Mouse (Mus musculus) kidney, embryonic 15.5 days (tissue): ENCODE data around the gene Ap1m1. TPM values are rescaled to one million over a fixed set of nuclear protein-coding genes. Genes with fewer than 3 reads are reported as not detected.

Experiments used
- ATAC-seq: fragments of 200-750 bp; cut with Nextera tagmentation; replicated peaks from 2 replicates; pipeline ENCODE4 v1.8.0; 2017; ENCODE audit warnings: moderate TSS enrichment; ENCODE audit not compliant: low FRiP score
- H3K27ac ChIP-seq: fragments of 300-500 bp; sonication (generic); 2 replicates; pipeline ENCODE4 v1.5.1; 2015; ENCODE audit warnings: mild to moderate bottlenecking, inconsistent platforms
- H3K27me3 ChIP-seq: fragments of 300-500 bp; sonication (generic); 2 replicates; pipeline ENCODE4 v1.6.1; 2015; ENCODE audit warnings: inconsistent platforms
- H3K36me3 ChIP-seq: fragments of 300-500 bp; sonication (generic); 2 replicates; pipeline ENCODE4 v1.6.1; 2015; ENCODE audit warnings: inconsistent platforms
- H3K4me1 ChIP-seq: fragments of 300-500 bp; sonication (generic); 2 replicates; pipeline ENCODE4 v1.6.1; 2015; ENCODE audit warnings: inconsistent platforms
- H3K4me2 ChIP-seq: fragments of 300-500 bp; sonication (generic); 2 replicates; pipeline ENCODE4 v1.6.1; 2015; ENCODE audit warnings: moderate library complexity, mild to moderate bottlenecking, inconsistent platforms
- H3K4me3 ChIP-seq: fragments of 300-500 bp; sonication (generic); replicated peaks from 2 replicates; pipeline ENCODE4 v1.5.1; 2015; ENCODE audit warnings: mild to moderate bottlenecking, inconsistent platforms
- H3K9ac ChIP-seq: fragments of 300-500 bp; sonication (generic); 2 replicates; pipeline ENCODE4 v1.6.1; 2015; ENCODE audit warnings: mild to moderate bottlenecking, inconsistent platforms
- H3K9me3 ChIP-seq: fragments of 300-500 bp; sonication (generic); replicated peaks from 2 replicates; pipeline ENCODE4 v1.6.1; 2016; ENCODE audit warnings: inconsistent platforms
- WGBS: fragments of 180-500 bp; shearing (Covaris S2); methylation state at CpG from one replicate; pipeline ENCODE4 v1.1.7; 2015; ENCODE audit warnings: mixed read lengths; 5-methylcytosine and 5-hydroxymethylcytosine counted together
- polyA plus RNA-seq: library from polyadenylated mRNA; unstranded; fragments of >200 nt; fragmentation: Nextera tagmentation; extraction: Ambion mirVana; gene quantifications from 2 replicates; pipeline ENCODE4 v1.2.1, GENCODE M21; 2015

The Ap1m1 gene
- polyA plus RNA-seq, 1 experiment from 2014 or later: 138 TPM

GRCm38 (mm10) chr8:72296561-72296960 is 56.7 kb downstream of the Ap1m1 start:
- no peaks in the 10 kb centered on the region for H3K9me3 ChIP-seq
- WGBS: 90% methylated on average over 8 of the region's 8 CpGs
- H3K27ac ChIP-seq: no peak overlapping the region
- no peak overlapping the region for H3K9ac ChIP-seq
- no peaks in the 10 kb centered on the region for H3K36me3 ChIP-seq
- no peak overlapping the region for H3K4me2 ChIP-seq
- no peak overlapping the region for H3K4me3 ChIP-seq
- no peak for ATAC-seq
- no peaks in the 10 kb centered on the region for H3K27me3 ChIP-seq
- H3K4me1 ChIP-seq: peaks cover 16% of the 10 kb centered on the region

DNA sequence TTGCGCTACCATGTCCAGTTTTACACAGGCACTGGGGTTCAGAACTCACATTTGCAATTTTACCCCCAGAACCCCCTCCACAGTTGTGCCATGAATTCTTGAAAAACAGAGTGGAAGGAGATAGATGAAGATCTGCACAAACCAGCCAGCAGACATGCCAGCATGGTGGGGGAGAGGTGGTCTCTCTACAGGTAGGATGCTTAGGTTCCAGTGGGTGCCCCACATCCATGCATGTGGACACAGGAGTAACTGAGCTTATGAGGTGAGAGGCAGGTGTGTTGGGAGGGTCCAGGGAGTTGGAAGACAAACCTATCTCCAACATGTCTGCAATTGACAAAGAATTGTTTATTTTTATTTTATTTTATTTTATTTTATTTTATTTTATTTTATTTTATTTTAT is 59.1 kb downstream of the Ap1m1 start:
- Histone ChIP-seq H3K27ac (no peak overlapping the region), H3K36me3 (no peaks in the 10 kb centered on the region), H3K9ac (no peak overlapping the region), H3K4me2 (no peak overlapping the region), H3K4me3 (no peak overlapping the region), H3K9me3 (no peaks in the 10 kb centered on the region), H3K27me3 (no peaks in the 10 kb centered on the region), H3K4me1 (peaks cover 26% of the 10 kb centered on the region)
- ATAC-seq: no peak
- WGBS: 85% methylated on average over 1 of the region's 1 CpGs

DNA sequence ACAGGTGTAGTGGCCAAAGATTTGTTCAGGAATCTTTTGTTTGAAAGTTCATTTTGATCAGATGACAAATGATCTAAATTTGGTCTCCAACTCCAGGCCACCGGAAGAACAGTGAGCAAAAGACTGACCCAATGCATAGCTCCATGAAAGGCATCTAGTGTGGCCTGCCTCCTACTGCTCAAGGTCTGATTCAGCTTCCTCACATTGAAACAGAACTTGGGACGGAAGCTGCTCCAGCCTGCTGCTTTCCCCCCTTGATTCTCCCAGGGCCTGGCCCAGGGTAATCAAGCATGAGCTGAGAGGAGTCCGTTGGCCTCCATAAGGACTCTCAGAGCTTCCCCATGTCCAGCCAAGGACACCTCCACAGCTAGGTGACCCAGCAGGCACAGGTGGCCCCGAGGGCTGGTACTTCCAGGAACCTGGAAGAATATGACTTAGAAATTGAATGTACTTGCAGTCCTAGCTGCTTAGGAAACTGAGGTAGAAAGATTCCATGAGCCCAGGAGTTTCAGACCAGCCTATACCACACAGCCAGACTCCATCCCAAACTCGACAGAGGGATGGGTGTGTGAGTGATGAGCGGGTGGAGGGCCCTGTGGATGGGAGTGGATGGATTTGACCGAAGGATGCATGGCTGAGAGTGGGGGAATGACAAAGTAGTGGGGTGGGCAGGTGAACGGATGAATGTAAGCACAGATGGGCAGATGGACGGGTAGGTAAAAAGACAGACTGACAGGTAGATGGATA is 61.0 kb downstream of the Ap1m1 start:
- no peak overlapping the region for H3K4me3 ChIP-seq
- H3K27me3 ChIP-seq: no peaks in the 10 kb centered on the region
- H3K9ac ChIP-seq: no peak overlapping the region
- H3K36me3 ChIP-seq: no peaks in the 10 kb centered on the region
- H3K4me1 ChIP-seq: peaks cover 17% of the 10 kb centered on the region
- no peak overlapping the region for H3K4me2 ChIP-seq
- no peaks in the 10 kb centered on the region for H3K9me3 ChIP-seq
- no peak; the same call in 1 of the 2 replicates for ATAC-seq
- no peak overlapping the region for H3K27ac ChIP-seq
- WGBS: 69% methylated on average over 9 of the region's 9 CpGs

- Histone ChIP-seq H3K4me3 (no peak overlapping the region), H3K27me3 (no peaks in the 10 kb centered on the region), H3K9ac (no peak overlapping the region), H3K9me3 (no peaks in the 10 kb centered on the region), H3K27ac (no peak overlapping the region), H3K4me2 (no peak overlapping the region), H3K4me1 (peaks cover 14% of the 10 kb centered on the region), H3K36me3 (no peaks in the 10 kb centered on the region)
- no peak; the same call in 1 of the 2 replicates for ATAC-seq
- 53% methylated on average over 5 of the region's 5 CpGs for WGBS
Observed at GRCm38 (mm10) chr8:72301497-72301896, 61.7 kb downstream of the Ap1m1 start.

DNA sequence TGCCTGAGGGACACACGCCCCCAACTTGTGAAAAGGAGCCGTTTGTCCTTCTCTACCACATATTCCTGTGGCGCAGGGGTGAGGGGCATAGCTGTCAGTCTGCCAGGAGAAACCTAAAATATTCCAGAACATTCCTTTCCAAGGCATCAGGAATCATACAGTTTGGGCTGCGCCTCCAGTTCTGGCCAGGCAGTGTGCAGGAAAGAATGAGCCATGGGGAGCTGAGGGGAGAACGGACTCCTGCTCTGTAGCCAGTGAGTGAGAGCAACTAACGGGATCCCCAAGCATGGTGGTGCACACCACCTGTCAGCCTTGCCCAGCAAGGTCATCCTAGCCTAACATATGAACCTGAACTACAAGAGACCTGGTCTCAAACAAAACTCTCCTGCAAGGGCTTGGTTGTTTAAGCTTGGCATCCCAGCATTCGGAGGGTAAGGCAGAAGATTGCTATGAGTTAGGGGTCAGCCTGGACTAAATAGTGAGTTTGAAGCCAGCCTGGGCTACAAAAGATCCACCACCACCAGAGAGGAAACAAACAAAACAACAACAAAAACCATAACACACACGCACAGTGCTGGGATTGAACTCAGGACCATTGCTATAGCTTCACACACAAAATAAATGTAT is 63.3 kb downstream of the Ap1m1 start:
- Histone ChIP-seq H3K4me2 (no peak overlapping the region; the same call in 1 of the 2 replicates), H3K27me3 (no peaks in the 10 kb centered on the region), H3K9me3 (no peaks in the 10 kb centered on the region), H3K36me3 (no peaks in the 10 kb centered on the region), H3K4me1 (peaks cover 14% of the 10 kb centered on the region), H3K9ac (no peak overlapping the region), H3K4me3 (no peak overlapping the region), H3K27ac (0 out of 2 replicates have a peak overlapping the region, but pooled peaks have one; percentile 4)
- WGBS: 66% methylated on average over 8 of the region's 8 CpGs
- ATAC-seq: no peak

- H3K27me3 ChIP-seq: no peaks in the 10 kb centered on the region
- no peak overlapping the region for H3K9ac ChIP-seq
- H3K4me2 ChIP-seq: no peak overlapping the region
- no peak overlapping the region for H3K4me3 ChIP-seq
- peaks cover 14% of the 10 kb centered on the region for H3K4me1 ChIP-seq
- no peaks in the 10 kb centered on the region for H3K36me3 ChIP-seq
- H3K9me3 ChIP-seq: no peaks in the 10 kb centered on the region
- 50% methylated on average over 8 of the region's 8 CpGs for WGBS
- ATAC-seq: no peak
- H3K27ac ChIP-seq: no peak overlapping the region
Observed at GRCm38 (mm10) chr8:72303633-72304032, 63.8 kb downstream of the Ap1m1 start.

GRCm38 (mm10) chr8:72305210-72305905 is 65.5 kb downstream of the Ap1m1 start, which contains the start of gene Gm10282:
Gm10282 (minus strand) TSS chr8:72305260.
- Histone ChIP-seq H3K4me3 (no peak within 1 kb of the TSS), H3K4me1 (peaks cover 14% of the 10 kb centered on the region), H3K27me3 (no peaks in the 10 kb centered on the region), H3K4me2 (no peak within 1 kb of the TSS), H3K27ac (no peak within 1 kb of the TSS), H3K9me3 (no peaks in the 10 kb centered on the region), H3K36me3 (no peaks in the 10 kb centered on the region), H3K9ac (no peak within 1 kb of the TSS)
- 79% methylated on average over 16 of the region's 16 CpGs for WGBS
- no peak for ATAC-seq

DNA sequence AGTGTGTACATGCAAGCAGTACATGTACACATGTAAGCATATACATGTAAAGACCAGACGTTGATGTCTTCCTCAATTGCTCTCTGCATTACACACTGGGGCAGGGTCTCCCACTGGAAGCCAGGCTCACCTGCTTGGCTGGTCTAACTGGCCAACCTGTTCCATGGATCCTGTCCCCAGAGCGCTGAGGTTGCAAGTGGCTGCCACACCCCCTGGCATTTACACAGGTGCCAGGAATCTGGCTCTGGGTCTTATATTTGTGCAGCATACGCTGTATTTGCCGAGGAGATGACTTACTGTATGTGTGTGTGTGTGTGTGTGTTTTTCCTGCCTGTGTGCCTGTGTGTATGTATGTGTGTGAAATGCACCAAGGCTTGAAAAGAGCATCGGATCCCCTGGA is 67.1 kb downstream of the Ap1m1 start:
- Histone ChIP-seq H3K27ac (no peak overlapping the region), H3K27me3 (no peaks in the 10 kb centered on the region), H3K4me2 (no peak overlapping the region), H3K9ac (no peak overlapping the region), H3K36me3 (no peaks in the 10 kb centered on the region), H3K9me3 (no peaks in the 10 kb centered on the region), H3K4me3 (no peak overlapping the region), H3K4me1 (peaks cover 16% of the 10 kb centered on the region)
- no peak for ATAC-seq
- 78% methylated on average over 5 of the region's 5 CpGs for WGBS

Other genes with a start within 250 kb of the Ap1m1 start
- gene Cyp4f18, start 230.4 kb upstream of the Ap1m1 start, polyA plus RNA-seq: 0.82 and 1.3 TPM in 2 replicates
- gene Olfr372, start 198.8 kb upstream of the Ap1m1 start, polyA plus RNA-seq: not detected in 2 replicates
- 0.05 TPM in 2 replicates for gene Olfr373, start 156.8 kb upstream of the Ap1m1 start, polyA plus RNA-seq
- gene Olfr374, start 133.0 kb upstream of the Ap1m1 start, polyA plus RNA-seq: 0.06 TPM in 1 of 2 replicates, not detected in the other
- gene Tpm4, start 105.0 kb upstream of the Ap1m1 start, polyA plus RNA-seq: 770 and 775 TPM in 2 replicates
- 126 and 128 TPM in 2 replicates for gene Rab8a, start 78.8 kb upstream of the Ap1m1 start, polyA plus RNA-seq
- gene Hsh2d, start 50.4 kb upstream of the Ap1m1 start, polyA plus RNA-seq: 0.08 TPM in 1 of 2 replicates, not detected in the other
- not detected in 2 replicates for gene Cib3, start 27.2 kb upstream of the Ap1m1 start, polyA plus RNA-seq
- gene Gm11034, start 26.4 kb upstream of the Ap1m1 start, polyA plus RNA-seq: not detected in 2 replicates
- gene Fam32a, start 20.3 kb upstream of the Ap1m1 start, polyA plus RNA-seq: 73.0 and 74.0 TPM in 2 replicates
- 29.0 and 30.3 TPM in 2 replicates for gene Gm10282, start 65.2 kb downstream of the Ap1m1 start, polyA plus RNA-seq
- 12.6 and 14.0 TPM in 2 replicates for gene Klf2, start 79.0 kb downstream of the Ap1m1 start, polyA plus RNA-seq
- 58.4 and 64.1 TPM in 2 replicates for gene Eps15l1, start 181.4 kb downstream of the Ap1m1 start, polyA plus RNA-seq
- gene Calr3, start 203.9 kb downstream of the Ap1m1 start, polyA plus RNA-seq: 1.5 and 1.9 TPM in 2 replicates
- 17.0 and 17.3 TPM in 2 replicates for gene 1700030K09Rik, start 203.9 kb downstream of the Ap1m1 start, polyA plus RNA-seq
- 71.5 and 77.2 TPM in 2 replicates for gene Cherp, start 235.2 kb downstream of the Ap1m1 start, polyA plus RNA-seq